Mouse (Mus musculus) forebrain, embryonic 11.5 days (tissue): ENCODE results near the gene Tex22. TPM values are rescaled to one million over a fixed set of nuclear protein-coding genes. Genes with fewer than 3 reads are reported as not detected.
A peak's percentile ranks its signal among the peaks of the same experiment; 100 is the strongest.

ENCODE experiments used
- ATAC-seq: fragments of 200-750 bp; cut with Nextera tagmentation; replicated peaks from 2 replicates; pipeline ENCODE4 v1.8.0; 2017; ENCODE audit warnings: moderate TSS enrichment; ENCODE audit not compliant: low FRiP score
- DNase-seq: peaks from one replicate; pipeline ENCODE4 v3.0.0-alpha.2; 2017; ENCODE audit warnings: low spot score
- H3K27ac ChIP-seq: fragments of 300-500 bp; sonication (generic); 2 replicates; pipeline ENCODE4 v1.5.1; 2014; ENCODE audit warnings: low read depth, low read length
- H3K27me3 ChIP-seq: fragments of 300-500 bp; sonication (generic); 2 replicates; pipeline ENCODE4 v1.6.1; 2014; ENCODE audit warnings: mild to moderate bottlenecking, low read length, mixed read lengths; ENCODE audit not compliant: control insufficient read depth, insufficient read depth
- H3K36me3 ChIP-seq: fragments of 300-500 bp; sonication (generic); 2 replicates; pipeline ENCODE4 v1.6.1; 2014; ENCODE audit warnings: mild to moderate bottlenecking, low read length, moderate library complexity, mixed read lengths; ENCODE audit not compliant: control insufficient read depth, insufficient read depth
- H3K4me1 ChIP-seq: fragments of 300-500 bp; sonication (generic); replicated peaks from 2 replicates; pipeline ENCODE4 v1.6.1; 2014; ENCODE audit warnings: low read length, mixed read lengths; ENCODE audit not compliant: control insufficient read depth, insufficient read depth
- H3K4me2 ChIP-seq: fragments of 300-500 bp; sonication (generic); 2 replicates; pipeline ENCODE4 v1.6.1; 2014; ENCODE audit warnings: low read depth, mild to moderate bottlenecking, low read length, moderate library complexity, mixed read lengths; ENCODE audit not compliant: severe bottlenecking
- H3K4me3 ChIP-seq: fragments of 300-500 bp; sonication (generic); 2 replicates; pipeline ENCODE4 v1.5.1; 2014; ENCODE audit warnings: low read depth, low read length
- H3K9ac ChIP-seq: fragments of 300-500 bp; sonication (generic); 2 replicates; pipeline ENCODE4 v1.6.1; 2014; ENCODE audit warnings: low read length
- H3K9me3 ChIP-seq: fragments of 300-500 bp; sonication (generic); 2 replicates; pipeline ENCODE4 v1.6.1; 2016; ENCODE audit warnings: low read length, mixed read lengths; ENCODE audit not compliant: control insufficient read depth
- WGBS: fragments of 180-500 bp; shearing (Covaris S2); extraction: QIAGEN DNeasy Blood & Tissue Kit; methylation state at CpG from one replicate; pipeline ENCODE4 v1.1.7; 2014; 5-methylcytosine and 5-hydroxymethylcytosine counted together
- polyA plus RNA-seq: library from polyadenylated mRNA; unstranded; fragments of >200 nt; fragmentation: Nextera tagmentation; extraction: Ambion mirVana; gene quantifications from 2 replicates; pipeline ENCODE4 v1.2.1, GENCODE M21; 2014

The Tex22 gene
- polyA plus RNA-seq, 1 experiment from 2014 or later, result not detected

DNA sequence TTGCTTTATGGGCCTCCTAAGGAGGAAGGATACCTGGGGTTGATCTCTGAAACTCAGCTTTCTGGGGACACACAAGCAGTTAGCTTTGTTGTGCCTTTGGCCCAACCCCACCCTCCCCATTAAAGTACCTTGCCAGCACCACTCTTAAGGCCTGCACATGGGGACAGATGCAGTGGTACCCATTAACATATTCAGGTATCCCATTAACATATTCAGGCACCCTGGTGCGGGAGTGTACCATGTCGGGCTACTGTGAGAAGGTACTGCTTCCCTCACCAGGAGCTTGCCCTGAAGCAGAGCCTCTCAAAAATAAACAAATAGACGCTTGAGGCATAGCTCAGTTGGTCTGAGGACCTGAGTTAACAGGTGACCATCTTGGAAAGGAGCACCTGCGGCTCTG is 13.7 kb downstream of the Tex22 start:
- H3K4me3 ChIP-seq, result no peak overlapping the region
- no peaks in the 10 kb centered on the region for H3K36me3 ChIP-seq
- H3K27ac ChIP-seq, result no peak overlapping the region
- no peak for ATAC-seq
- no peaks in the 10 kb centered on the region for H3K4me1 ChIP-seq
- no peak for DNase-seq
- H3K9me3 ChIP-seq, result no peaks in the 10 kb centered on the region
- no peak overlapping the region for H3K9ac ChIP-seq
- H3K4me2 ChIP-seq, result no peak overlapping the region
- H3K27me3 ChIP-seq, result no peaks in the 10 kb centered on the region
- 48% methylated on average over 4 of the region's 4 CpGs for WGBS

DNA sequence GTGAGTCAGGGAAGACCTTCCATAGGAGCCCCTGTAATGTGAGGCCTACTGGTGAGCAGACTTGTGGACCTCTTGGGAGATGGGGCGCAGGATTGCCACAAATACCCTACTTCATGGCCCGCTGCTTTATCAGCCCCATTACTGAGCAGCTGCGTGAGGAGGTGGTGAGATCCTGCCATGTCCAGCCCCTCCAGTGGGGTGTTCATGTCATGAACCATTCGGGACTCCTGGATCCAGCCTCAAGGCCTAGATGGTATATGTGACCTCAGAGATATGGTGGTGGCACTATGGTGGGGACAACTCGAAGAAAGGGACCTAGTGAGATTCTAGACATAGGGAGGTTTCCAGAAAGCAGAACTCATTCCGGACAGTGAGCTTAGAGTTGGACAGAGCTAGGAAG is 14.8 kb downstream of the Tex22 start:
- Histone ChIP-seq H3K9ac (no peak overlapping the region), H3K4me3 (no peak overlapping the region), H3K36me3 (no peaks in the 10 kb centered on the region), H3K27ac (no peak overlapping the region), H3K27me3 (no peaks in the 10 kb centered on the region), H3K4me2 (no peak overlapping the region), H3K9me3 (no peaks in the 10 kb centered on the region), H3K4me1 (no peaks in the 10 kb centered on the region)
- DNase-seq (no peak), ATAC-seq (no peak)
- WGBS, result 89% methylated on average over 6 of the region's 6 CpGs

DNA sequence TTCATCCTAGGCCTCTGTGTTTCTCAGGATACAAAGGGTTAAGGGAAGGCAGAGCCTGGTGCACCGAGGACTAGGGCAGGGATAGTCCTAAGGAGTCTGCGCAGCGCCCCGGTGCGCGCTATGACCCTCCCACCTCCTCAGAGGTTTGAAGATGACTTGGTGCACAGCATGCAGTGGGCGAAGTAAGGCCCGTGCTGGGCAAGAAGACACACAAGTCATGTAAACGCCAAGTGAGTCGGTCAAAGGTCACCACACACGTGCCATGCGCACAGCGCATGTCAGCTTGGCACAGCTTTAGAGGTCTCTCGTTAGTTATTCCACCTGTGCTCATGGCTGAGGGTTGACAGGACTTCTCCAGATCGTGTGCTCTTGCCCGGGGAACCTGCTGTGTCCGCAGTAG is 15.8 kb downstream of the Tex22 start:
- H3K9me3 ChIP-seq, result no peaks in the 10 kb centered on the region
- H3K4me3 ChIP-seq, result no peak overlapping the region
- no peaks in the 10 kb centered on the region for H3K4me1 ChIP-seq
- no peak for ATAC-seq
- no peak overlapping the region for H3K4me2 ChIP-seq
- no peak overlapping the region for H3K9ac ChIP-seq
- 85% methylated on average over 17 of the region's 17 CpGs for WGBS
- DNase-seq, result no peak
- no peaks in the 10 kb centered on the region for H3K27me3 ChIP-seq
- H3K27ac ChIP-seq, result no peak overlapping the region
- H3K36me3 ChIP-seq, result no peaks in the 10 kb centered on the region

DNA sequence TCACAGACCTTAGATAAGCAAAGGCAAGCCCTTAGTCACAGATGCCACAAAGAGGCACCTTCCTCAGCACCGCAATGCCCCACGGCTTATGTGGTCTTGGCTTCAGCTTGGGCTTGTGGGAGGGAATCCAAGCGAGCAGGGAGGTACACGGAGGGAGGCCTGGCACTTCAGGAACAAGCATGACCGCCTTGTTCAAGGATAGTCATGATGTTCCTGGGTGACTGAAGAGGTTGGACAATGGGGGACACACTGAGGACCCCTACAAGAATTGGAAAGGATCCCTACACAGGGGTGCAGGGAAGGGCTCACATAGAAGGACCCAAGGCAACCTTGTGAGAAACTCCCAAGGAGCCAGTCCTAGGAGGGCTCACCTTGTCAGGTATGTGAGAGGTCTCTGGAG is 22.7 kb downstream of the Tex22 start:
- DNase-seq (no peak), ATAC-seq (no peak)
- Histone ChIP-seq H3K4me1 (peaks cover 17% of the 10 kb centered on the region), H3K4me3 (peak overlapping the region; percentile 93; the same call in 1 of the 2 replicates), H3K4me2 (peak overlapping the region; percentile 81; the same call in 1 of the 2 replicates), H3K27me3 (no peaks in the 10 kb centered on the region), H3K36me3 (no peaks in the 10 kb centered on the region), H3K27ac (no peak overlapping the region), H3K9me3 (no peaks in the 10 kb centered on the region), H3K9ac (peak overlapping the region; percentile 98; the same call in 1 of the 2 replicates)
- 88% methylated on average over 5 of the region's 5 CpGs for WGBS

DNA sequence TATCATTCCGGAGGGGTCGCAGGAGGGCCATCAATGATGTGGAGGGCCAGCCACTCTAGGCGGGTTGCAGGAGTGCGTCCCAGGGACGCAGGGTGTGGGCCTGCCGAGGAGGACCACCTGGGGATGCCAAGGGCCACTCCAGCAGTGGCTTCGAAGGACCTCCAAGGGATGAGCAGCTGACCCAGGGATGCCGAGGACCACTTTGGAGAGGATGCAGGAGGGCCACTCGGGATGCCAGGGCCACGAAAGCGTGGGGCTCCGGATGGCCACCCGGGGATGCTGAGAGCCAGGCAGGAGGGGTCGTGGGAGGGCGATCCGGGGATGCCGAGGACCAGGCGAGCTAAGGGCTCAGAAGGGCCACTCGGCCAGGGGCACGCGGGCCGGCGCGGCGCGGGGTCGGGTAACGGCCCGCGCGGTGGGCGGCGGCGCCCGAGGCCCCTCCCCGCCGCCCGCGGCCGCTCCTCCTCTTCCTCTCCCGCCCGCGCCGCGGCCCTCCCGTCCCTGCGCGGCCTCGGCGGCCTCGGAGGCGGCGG is 23.5 kb downstream of the Tex22 start, which contains the start of gene Mta1:
Mta1 (plus strand) TSS at position 530 of the 533 bp plus-strand sequence.
- WGBS, result 1% methylated on average over 30 of the region's 53 CpGs
- H3K36me3 ChIP-seq, result no peaks in the 10 kb centered on the region
- H3K27me3 ChIP-seq, result no peaks in the 10 kb centered on the region
- peak within 1 kb of the TSS; percentile 88 for H3K4me2 ChIP-seq
- H3K9me3 ChIP-seq, result no peaks in the 10 kb centered on the region
- H3K27ac ChIP-seq, result peak within 1 kb of the TSS; percentile 78
- H3K4me1 ChIP-seq, result peaks cover 19% of the 10 kb centered on the region
- H3K4me3 ChIP-seq, result peak within 1 kb of the TSS; percentile 93
- peak within 1 kb of the TSS; percentile 98 for H3K9ac ChIP-seq
- DNase-seq (peak; percentile 81), ATAC-seq (peak; percentile 81)

DNA sequence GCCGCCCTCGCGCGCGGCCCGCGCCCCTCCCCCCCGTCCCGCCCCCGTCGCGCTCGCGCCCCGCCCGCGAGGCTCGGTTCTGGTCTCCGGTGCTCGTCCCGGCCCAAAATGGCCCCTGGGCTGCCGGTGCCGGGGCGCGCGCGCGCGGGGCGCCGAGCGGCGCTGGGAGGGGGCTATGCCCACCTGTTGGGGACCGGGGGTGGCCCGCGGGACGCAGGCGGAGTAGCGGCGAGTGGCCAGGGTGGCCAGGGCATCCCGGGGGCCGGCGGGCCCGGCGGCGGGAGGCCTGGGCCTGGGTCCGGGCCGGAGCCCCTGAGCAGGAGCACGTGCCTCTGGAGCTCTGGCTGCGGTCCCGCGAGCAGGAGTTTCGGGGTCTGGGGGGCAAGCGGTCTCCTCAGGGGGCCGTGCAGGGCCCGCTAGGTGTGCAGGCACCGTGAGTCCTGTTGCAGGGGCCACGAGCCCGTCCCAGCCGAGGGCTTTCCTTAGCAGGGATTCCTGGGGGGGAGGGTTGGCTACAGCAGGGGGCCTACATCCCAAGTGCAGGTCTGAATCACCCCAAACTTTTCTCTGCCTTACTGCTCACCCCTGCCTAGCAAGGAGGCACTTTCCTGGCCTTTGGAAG is 24.3 kb downstream of the Tex22 start:
- no peaks in the 10 kb centered on the region for H3K9me3 ChIP-seq
- H3K36me3 ChIP-seq, result no peaks in the 10 kb centered on the region
- 2% methylated on average over 42 of the region's 60 CpGs for WGBS
- H3K27me3 ChIP-seq, result no peaks in the 10 kb centered on the region
- H3K4me2 ChIP-seq, result peak overlapping the region; percentile 88
- DNase-seq (peak; percentile 73), ATAC-seq (peak; percentile 30; the same call in 1 of the 2 replicates)
- H3K9ac ChIP-seq, result peak overlapping the region; percentile 98
- H3K4me3 ChIP-seq, result peak overlapping the region; percentile 93
- peaks cover 19% of the 10 kb centered on the region for H3K4me1 ChIP-seq
- peak overlapping the region; percentile 78 for H3K27ac ChIP-seq

DNA sequence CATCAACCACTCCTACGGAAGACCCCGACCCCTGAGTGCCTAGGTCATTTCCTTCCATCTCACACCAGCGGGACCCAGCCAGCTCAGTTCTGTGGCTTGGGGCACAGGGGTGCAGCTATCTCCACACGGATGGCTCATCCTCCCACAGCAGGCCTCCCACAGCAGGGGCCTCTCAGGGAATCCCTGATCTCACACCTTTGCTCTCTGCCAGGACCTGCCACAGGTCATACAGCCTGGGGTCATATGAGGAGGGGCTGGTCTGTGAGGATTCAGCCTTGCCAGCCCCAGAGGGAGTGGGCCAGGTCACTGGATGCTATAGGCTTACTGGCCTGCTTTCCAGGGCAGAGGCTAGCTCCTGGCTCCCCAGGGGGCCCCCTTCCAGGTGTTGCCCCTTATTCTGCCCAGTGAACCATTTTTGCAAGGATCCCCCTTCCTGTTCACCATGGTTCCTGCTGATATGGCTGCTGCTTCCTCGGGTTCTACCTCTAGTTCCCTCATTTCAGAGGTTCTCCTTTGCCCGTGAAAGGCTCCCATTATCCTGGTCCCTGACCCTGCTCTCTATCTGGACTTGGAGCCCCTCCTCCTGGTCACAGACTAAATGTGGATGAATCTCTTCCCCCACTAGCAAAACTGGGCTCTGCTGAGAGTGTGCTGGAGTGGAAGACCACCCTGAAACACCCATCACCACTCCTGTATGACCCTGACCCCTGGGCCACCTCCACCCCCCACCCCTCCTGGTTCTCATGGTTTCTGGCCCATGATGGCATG is 25.4 kb downstream of the Tex22 start:
- Histone ChIP-seq H3K36me3 (no peaks in the 10 kb centered on the region; the same call in 1 of the 2 replicates), H3K9ac (peak overlapping the region; percentile 98), H3K9me3 (no peaks in the 10 kb centered on the region), H3K27me3 (no peaks in the 10 kb centered on the region), H3K4me1 (peaks cover 19% of the 10 kb centered on the region), H3K4me2 (peak overlapping the region; percentile 88), H3K27ac (no peak overlapping the region), H3K4me3 (peak overlapping the region; percentile 93)
- WGBS, result 41% methylated on average over 6 of the region's 6 CpGs
- ATAC-seq (no peak), DNase-seq (no peak)

DNA sequence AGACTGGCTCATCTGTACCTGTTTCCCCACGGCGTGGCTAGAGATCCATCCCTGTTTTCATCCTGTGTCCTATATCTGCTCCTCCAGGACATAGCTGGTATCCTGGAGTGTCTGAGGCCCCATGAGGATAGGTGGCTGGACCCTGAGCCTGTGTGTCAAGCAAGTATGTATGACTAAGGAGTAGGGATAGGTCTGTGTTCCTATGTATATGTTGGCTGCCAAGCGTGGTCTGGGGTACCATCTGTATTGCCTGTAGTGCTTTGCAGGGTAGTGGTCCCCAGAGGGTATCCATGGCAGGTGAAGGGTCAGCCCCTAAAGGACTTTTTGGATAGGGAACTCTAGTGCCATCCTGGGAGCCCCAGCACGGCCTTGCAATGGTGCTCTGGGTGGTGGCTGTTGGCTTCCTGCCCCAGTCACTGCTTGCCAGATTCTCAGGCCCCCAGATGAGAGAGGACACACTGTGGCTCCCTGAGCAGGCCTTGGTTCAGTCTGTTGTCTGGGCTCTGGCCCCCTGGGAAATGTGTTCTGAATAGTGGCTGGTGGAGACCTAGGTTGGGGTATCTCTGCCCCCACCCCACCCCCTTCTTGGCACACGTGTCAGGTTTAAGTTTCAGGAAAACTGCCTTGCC is 26.3 kb downstream of the Tex22 start:
- H3K9me3 ChIP-seq, result no peaks in the 10 kb centered on the region; the same call in 1 of the 2 replicates
- H3K27ac ChIP-seq, result no peak overlapping the region
- ATAC-seq (no peak), DNase-seq (no peak)
- H3K36me3 ChIP-seq, result no peaks in the 10 kb centered on the region; the same call in 1 of the 2 replicates
- no peak overlapping the region for H3K4me2 ChIP-seq
- peaks cover 19% of the 10 kb centered on the region for H3K4me1 ChIP-seq
- 89% methylated on average over 5 of the region's 5 CpGs for WGBS
- H3K9ac ChIP-seq, result no peak overlapping the region
- H3K27me3 ChIP-seq, result no peaks in the 10 kb centered on the region
- no peak overlapping the region for H3K4me3 ChIP-seq
